Mouse (Mus musculus) liver, embryonic 16.5 days (tissue): ENCODE results near the gene Myo1c. TPM values are rescaled to one million over a fixed set of nuclear protein-coding genes. Genes with fewer than 3 reads are reported as not detected.

Source experiments
- ATAC-seq: fragments of 200-750 bp; cut with Nextera tagmentation; 2 replicates; pipeline ENCODE4 v1.8.0; 2017; ENCODE audit warnings: low read depth, mild to moderate bottlenecking, moderate number of reproducible peaks, moderate library complexity
- H3K27ac ChIP-seq: fragments of 300-500 bp; sonication (generic); 2 replicates; pipeline ENCODE4 v1.5.1; 2014; ENCODE audit warnings: mild to moderate bottlenecking, low read length
- H3K27me3 ChIP-seq: fragments of 300-500 bp; sonication (generic); 2 replicates; pipeline ENCODE4 v1.6.1; 2014; ENCODE audit warnings: low read depth, low read length, mixed read lengths; ENCODE audit not compliant: control insufficient read depth, insufficient read depth
- H3K36me3 ChIP-seq: fragments of 300-500 bp; sonication (generic); 2 replicates; pipeline ENCODE4 v1.6.1; 2014; ENCODE audit warnings: mild to moderate bottlenecking; ENCODE audit not compliant: control insufficient read depth, insufficient read depth
- H3K4me1 ChIP-seq: fragments of 300-500 bp; sonication (generic); 2 replicates; pipeline ENCODE4 v1.6.1; 2014; ENCODE audit warnings: low read depth, low read length, mixed read lengths; ENCODE audit not compliant: control insufficient read depth
- H3K4me2 ChIP-seq: fragments of 300-500 bp; sonication (generic); 2 replicates; pipeline ENCODE4 v1.6.1; 2014; ENCODE audit warnings: low read depth, low read length, mixed read lengths
- H3K4me3 ChIP-seq: fragments of 300-500 bp; sonication (generic); 2 replicates; pipeline ENCODE4 v1.5.1; 2014; ENCODE audit warnings: low read depth, mild to moderate bottlenecking, low read length
- H3K9ac ChIP-seq: fragments of 300-500 bp; sonication (generic); 2 replicates; pipeline ENCODE4 v1.6.1; 2014; ENCODE audit warnings: low read depth, low read length
- H3K9me3 ChIP-seq: fragments of 300-500 bp; sonication (generic); replicated peaks from 2 replicates; pipeline ENCODE4 v1.6.1; 2016; ENCODE audit warnings: low read length; ENCODE audit not compliant: control insufficient read depth
- WGBS: fragments of 180-500 bp; shearing (Covaris S2); extraction: QIAGEN DNeasy Blood & Tissue Kit; methylation state at CpG from one replicate; pipeline ENCODE4 v1.1.7; 2014; ENCODE audit not compliant: insufficient replicate concordance; 5-methylcytosine and 5-hydroxymethylcytosine counted together
- polyA plus RNA-seq: library from polyadenylated mRNA; unstranded; fragments of >200 nt; fragmentation: Nextera tagmentation; extraction: Ambion mirVana; gene quantifications from 2 replicates; pipeline ENCODE4 v1.2.1, GENCODE M21; 2015

Myo1c gene
- polyA plus RNA-seq, 1 experiment from 2014 or later: 24.1 TPM

DNA sequence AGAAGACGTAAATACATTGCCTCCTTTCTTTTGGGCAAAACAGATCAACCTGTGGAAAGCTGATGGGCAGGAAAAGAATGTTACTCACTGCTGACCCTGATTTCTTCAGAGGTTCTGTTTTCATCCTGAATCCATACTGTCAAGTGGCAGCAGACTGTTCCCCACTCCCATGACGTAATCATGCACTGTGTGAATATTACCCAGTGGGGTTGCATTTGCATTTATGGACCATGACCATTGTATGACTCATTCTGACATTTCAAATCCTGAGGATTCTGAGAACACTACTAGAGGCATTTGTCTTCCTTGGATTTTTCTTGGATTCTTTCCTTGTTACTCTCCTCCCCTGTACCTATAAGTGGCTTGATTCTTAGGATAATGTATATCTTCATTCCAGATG is 53.4 kb downstream of the Myo1c start:
- no peak for ATAC-seq
- WGBS: 92% methylated on average over 2 of the region's 2 CpGs

DNA sequence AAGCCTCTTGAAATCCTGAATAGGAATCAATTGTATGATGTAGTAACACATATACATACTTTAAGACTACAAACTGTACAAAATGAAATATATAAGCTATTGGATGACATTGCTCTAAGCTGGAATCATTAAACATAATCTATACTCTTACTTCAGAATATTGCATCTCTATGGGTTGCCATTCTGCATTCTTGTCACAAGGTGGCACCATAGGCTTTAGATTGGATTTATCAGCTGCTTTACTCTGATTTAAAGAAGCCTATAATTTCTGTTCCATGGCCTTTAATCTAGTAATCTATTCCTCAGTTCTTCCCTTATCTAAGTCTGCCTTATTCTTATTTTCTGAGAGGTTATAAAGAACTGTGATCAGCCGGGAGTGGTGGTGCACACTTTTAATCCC is 63.6 kb downstream of the Myo1c start:
- WGBS: 76% methylated on average over 1 of the region's 1 CpGs
- no peaks in the 10 kb centered on the region for H3K4me1 ChIP-seq
- no peaks in the 10 kb centered on the region for H3K27me3 ChIP-seq
- ATAC-seq: no peak
- no peak overlapping the region for H3K4me3 ChIP-seq
- no peak overlapping the region for H3K27ac ChIP-seq
- H3K4me2 ChIP-seq: no peak overlapping the region
- no peaks in the 10 kb centered on the region for H3K36me3 ChIP-seq
- H3K9ac ChIP-seq: no peak overlapping the region
- H3K9me3 ChIP-seq: no peaks in the 10 kb centered on the region

More for the DNA sequence above, 53.4 kb downstream of the Myo1c start:
- no peaks in the 10 kb centered on the region for H3K9me3 ChIP-seq
- no peaks in the 10 kb centered on the region for H3K4me1 ChIP-seq
- no peaks in the 10 kb centered on the region for H3K27me3 ChIP-seq
- no peak overlapping the region for H3K9ac ChIP-seq
- H3K36me3 ChIP-seq: peaks cover 48% of the 10 kb centered on the region
- H3K27ac ChIP-seq: no peak overlapping the region
- H3K4me2 ChIP-seq: no peak overlapping the region
- no peak overlapping the region for H3K4me3 ChIP-seq

DNA sequence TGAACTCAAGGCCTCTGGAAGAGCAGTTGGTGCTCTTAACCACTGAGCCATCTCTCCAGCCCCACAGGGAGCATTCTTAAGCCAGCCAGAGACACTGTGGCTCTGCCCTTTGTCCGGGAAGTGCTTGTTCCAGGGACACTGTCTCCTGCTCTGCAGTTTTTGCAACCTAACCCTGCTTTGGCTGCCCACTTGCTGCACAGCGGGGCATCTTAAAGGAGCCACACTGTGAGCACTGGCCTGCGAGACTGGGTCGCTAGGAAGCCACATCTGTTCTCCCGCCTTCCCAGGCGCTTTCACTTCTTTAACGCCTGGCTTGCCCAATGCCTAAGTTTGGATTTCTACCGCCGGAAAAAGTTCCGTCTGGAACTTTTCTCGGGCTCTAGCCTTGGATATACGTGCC is 65.3 kb downstream of the Myo1c start:
- 42% methylated on average over 12 of the region's 12 CpGs for WGBS
- no peak overlapping the region for H3K4me2 ChIP-seq
- ATAC-seq: no peak

DNA sequence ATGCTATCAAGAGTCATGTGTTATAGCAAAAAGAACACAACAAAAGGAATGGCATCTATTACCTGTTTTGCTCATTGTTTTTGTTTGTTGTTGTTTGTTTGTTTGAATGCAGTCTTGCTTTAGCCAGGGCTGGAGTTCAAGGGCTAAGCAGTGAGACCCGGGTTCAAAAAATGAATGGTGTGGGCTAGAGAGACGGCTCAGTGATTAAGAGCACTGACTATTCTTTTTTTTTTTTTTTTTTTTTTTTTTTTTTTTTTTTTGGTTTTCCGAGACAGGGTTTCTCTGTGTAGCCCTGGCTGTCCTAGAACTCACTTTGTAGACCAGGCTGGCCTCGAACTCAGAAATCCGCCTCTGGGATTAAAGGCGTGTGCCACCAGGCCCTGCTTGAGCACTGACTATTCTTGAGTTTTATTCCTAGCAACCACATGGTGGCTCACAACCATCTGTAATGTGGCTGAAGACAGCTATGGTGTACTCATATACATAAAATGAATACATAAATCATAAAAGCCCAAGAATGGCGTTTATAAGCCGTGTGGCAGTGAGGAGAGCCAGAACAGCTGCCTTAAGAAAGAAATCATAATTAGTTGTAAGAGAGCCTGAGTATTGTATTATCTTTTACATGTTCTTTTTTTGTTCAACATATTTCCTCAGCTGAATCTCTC is 66.5 kb downstream of the Myo1c start:
- no peak for ATAC-seq
- H3K4me2 ChIP-seq: no peak overlapping the region
- no peak overlapping the region for H3K27ac ChIP-seq
- H3K4me3 ChIP-seq: no peak overlapping the region
- no peaks in the 10 kb centered on the region for H3K4me1 ChIP-seq
- no peaks in the 10 kb centered on the region for H3K27me3 ChIP-seq
- WGBS: 80% methylated on average over 7 of the region's 8 CpGs
- no peaks in the 10 kb centered on the region for H3K36me3 ChIP-seq
- H3K9ac ChIP-seq: no peak overlapping the region
- H3K9me3 ChIP-seq: no peaks in the 10 kb centered on the region

More for the DNA sequence above, 65.3 kb downstream of the Myo1c start:
- Histone ChIP-seq H3K4me1 (no peaks in the 10 kb centered on the region), H3K4me3 (no peak overlapping the region), H3K27me3 (no peaks in the 10 kb centered on the region), H3K9ac (no peak overlapping the region), H3K9me3 (no peaks in the 10 kb centered on the region), H3K36me3 (no peaks in the 10 kb centered on the region), H3K27ac (no peak overlapping the region)

DNA sequence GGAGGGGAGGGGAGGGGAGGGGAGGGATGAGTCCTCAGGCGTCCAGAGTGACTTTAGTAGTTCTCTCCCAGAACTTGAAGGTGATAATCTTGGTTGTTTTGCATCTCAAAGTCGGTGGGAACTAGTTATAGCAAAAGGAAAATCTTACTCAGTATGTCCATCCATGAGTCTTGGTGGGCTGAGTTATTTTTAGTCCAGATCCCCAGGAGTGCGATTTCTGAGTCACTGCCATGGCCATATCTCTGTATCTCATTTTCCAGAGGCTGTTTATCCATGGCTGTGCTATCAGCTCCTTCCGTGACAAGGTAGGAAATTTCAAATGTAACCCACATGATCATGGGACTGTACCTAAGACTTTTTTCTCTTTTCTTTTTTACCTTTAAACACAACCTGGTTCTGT is 72.0 kb downstream of the Myo1c start:
- 40% methylated on average over 4 of the region's 4 CpGs for WGBS

More for the DNA sequence above, 72.0 kb downstream of the Myo1c start:
- Histone ChIP-seq H3K4me1 (no peaks in the 10 kb centered on the region), H3K27me3 (no peaks in the 10 kb centered on the region), H3K4me2 (no peak overlapping the region), H3K9ac (no peak overlapping the region), H3K36me3 (no peaks in the 10 kb centered on the region), H3K4me3 (no peak overlapping the region), H3K9me3 (no peaks in the 10 kb centered on the region), H3K27ac (no peak overlapping the region)
- ATAC-seq: no peak

Other genes starting within 250 kb of the Myo1c start
- gene Serpinf1, start 227.8 kb upstream of the Myo1c start, polyA plus RNA-seq: 363 and 402 TPM in 2 replicates
- gene Serpinf2, start 210.9 kb upstream of the Myo1c start, polyA plus RNA-seq: 753 and 817 TPM in 2 replicates
- gene Wdr81, start 195.8 kb upstream of the Myo1c start, polyA plus RNA-seq: 22.6 and 24.9 TPM in 2 replicates
- gene Tlcd2, start 188.8 kb upstream of the Myo1c start, polyA plus RNA-seq: 19.6 and 20.4 TPM in 2 replicates
- gene Prpf8, start 163.7 kb upstream of the Myo1c start, polyA plus RNA-seq: 24.1 and 25.3 TPM in 2 replicates
- gene Rilp, start 140.4 kb upstream of the Myo1c start, polyA plus RNA-seq: 3.8 and 4.7 TPM in 2 replicates
- gene Scarf1, start 137.0 kb upstream of the Myo1c start, polyA plus RNA-seq: 2.5 and 3.4 TPM in 2 replicates
- 4.4 and 4.5 TPM in 2 replicates for gene Slc43a2, start 118.8 kb upstream of the Myo1c start, polyA plus RNA-seq
- 23.8 and 25.4 TPM in 2 replicates for gene Pitpna, start 62.4 kb upstream of the Myo1c start, polyA plus RNA-seq
- gene Inpp5k, start 19.5 kb upstream of the Myo1c start, polyA plus RNA-seq: 15.8 and 17.9 TPM in 2 replicates
- gene Crk, start 28.8 kb downstream of the Myo1c start, polyA plus RNA-seq: 30.4 and 32.6 TPM in 2 replicates
- 192 and 206 TPM in 2 replicates for gene Ywhae, start 82.4 kb downstream of the Myo1c start, polyA plus RNA-seq
- gene Doc2b, start 145.5 kb downstream of the Myo1c start, polyA plus RNA-seq: 0.04 TPM in 1 of 2 replicates, not detected in the other